Mouse (Mus musculus) mesoderm, embryonic 11.5 days (tissue): ENCODE measurements around the gene Gm9789.
"Not testable (repeated sequence)": the region's sequence is repeated elsewhere in the genome, so short reads cannot be mapped to it uniquely, and the experiment has no call there.

Experiments
- DNase-seq: peaks from one replicate; pipeline ENCODE4 v3.0.0-alpha.2; 2012; ENCODE audit warnings: low read depth, low spot score

The Gm9789 gene

GRCm38 (mm10) chr16:89157652-89158051, at the start of gene Gm9789:
Gene Gm9789 (plus strand): TSS chr16:89157952.
- DNase-seq: no peak

GRCm38 (mm10) chr16:89140551-89140950, 17.2 kb upstream of the Gm9789 start, which contains the start of gene Gm6358:
Gene Gm6358 (plus strand): TSS chr16:89140851.
- no peak for DNase-seq

- no peak for DNase-seq
Measured at GRCm38 (mm10) chr16:89150786-89151185, 7.0 kb upstream of the Gm9789 start, which contains the start of gene Gm10061. Gene Gm10061 (plus strand): TSS chr16:89151086.

DNA sequence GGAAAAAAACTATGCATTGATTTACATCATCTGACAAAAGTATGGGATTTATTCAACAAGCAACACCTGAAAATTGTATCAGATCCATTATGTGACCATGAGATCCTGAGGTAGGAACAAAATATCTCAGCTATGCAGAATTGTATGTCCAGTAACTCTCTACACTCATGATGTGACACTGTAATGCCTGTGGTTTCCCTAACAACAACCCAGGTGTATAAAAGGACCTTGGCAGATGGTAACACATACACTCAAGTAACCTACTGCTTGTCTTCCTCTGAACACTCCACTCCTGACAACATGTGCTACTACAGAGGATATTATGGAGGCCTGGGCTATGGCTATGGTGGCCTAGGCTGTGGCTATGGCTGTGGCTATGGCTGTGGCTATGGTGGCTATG, 11.4 kb downstream of the Gm9789 start, which contains the start of gene Gm7735:
Gene Gm7735, plus strand, starts transcription at position 301 of the 400 bp plus-strand sequence.
- DNase-seq: not testable (repeated sequence)

- DNase-seq: no peak
Measured at GRCm38 (mm10) chr16:89174435-89174834, 16.7 kb downstream of the Gm9789 start, which contains the start of gene 1110057P08Rik. Gene 1110057P08Rik (plus strand): TSS chr16:89174735.

DNA sequence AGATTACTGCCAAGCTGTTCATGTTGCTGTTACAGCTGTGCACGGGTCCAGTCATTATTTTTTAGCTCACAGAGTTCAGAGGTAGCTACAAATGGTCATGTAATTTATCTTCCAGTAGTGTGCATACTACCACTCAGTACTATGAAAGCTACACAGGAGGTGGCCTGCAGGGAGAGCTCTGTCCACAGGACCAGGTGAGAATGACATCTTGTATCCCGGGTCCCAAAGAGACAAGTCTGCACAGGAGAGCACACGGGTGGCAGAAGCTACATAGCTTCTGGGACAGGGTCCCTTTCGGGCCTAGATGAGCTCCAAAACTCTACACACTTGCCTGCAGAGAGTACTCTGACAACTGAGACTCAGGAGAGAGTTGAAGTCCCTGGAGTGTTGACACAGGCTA, 30.9 kb downstream of the Gm9789 start:
- DNase-seq: no peak

- no peak for DNase-seq
Measured at GRCm38 (mm10) chr16:89205561-89205960, 47.8 kb downstream of the Gm9789 start, which contains the start of gene Krtap20-2. Gene Krtap20-2 (plus strand): TSS chr16:89205861.
